Mouse (Mus musculus): ENCODE data around the gene Gfod2. TPM values are rescaled to one million over a fixed set of nuclear protein-coding genes. Genes with fewer than 3 reads are reported as not detected.

The Gfod2 gene
- total and polyA plus RNA-seq, 3 experiments = 7.8 to 14.2 (median 8.1) TPM

- no peak for DNase-seq
Measured at GRCm38 (mm10) chr8:105704146-105704812, 54.2 kb downstream of the Gfod2 start.

GRCm38 (mm10) chr8:105702731-105703415, 55.6 kb downstream of the Gfod2 start:
- DNase-seq = no peak

GRCm38 (mm10) chr8:105702001-105702401, 56.5 kb downstream of the Gfod2 start:
- DNase-seq = no peak

- DNase-seq = peak; percentile 97
Measured at GRCm38 (mm10) chr8:105700966-105701824, 57.3 kb downstream of the Gfod2 start, which contains the start of the genes Acd and Pard6a. Gene Acd, minus strand, starts transcription at chr8:105701102. Gene Pard6a, plus strand, starts transcription at chr8:105701148.

GRCm38 (mm10) chr8:105700566-105700965, 57.9 kb downstream of the Gfod2 start:
- DNase-seq = no peak

- DNase-seq = no peak
Measured at GRCm38 (mm10) chr8:105699488-105700215, 58.8 kb downstream of the Gfod2 start.

- no peak for DNase-seq
Measured at GRCm38 (mm10) chr8:105698734-105699133, 59.7 kb downstream of the Gfod2 start.

GRCm38 (mm10) chr8:105697196-105697780, 61.2 kb downstream of the Gfod2 start:
- DNase-seq = no peak

GRCm38 (mm10) chr8:105695080-105695780, 63.2 kb downstream of the Gfod2 start:
- DNase-seq = no peak

GRCm38 (mm10) chr8:105694051-105694799, 64.2 kb downstream of the Gfod2 start:
- DNase-seq = no peak

- peak; percentile 83 for DNase-seq
Measured at GRCm38 (mm10) chr8:105693648-105694047, 64.8 kb downstream of the Gfod2 start.

GRCm38 (mm10) chr8:105692449-105693182, 65.8 kb downstream of the Gfod2 start:
- DNase-seq = no peak

- no peak for DNase-seq
Measured at GRCm38 (mm10) chr8:105690978-105691377, 67.5 kb downstream of the Gfod2 start.

GRCm38 (mm10) chr8:105689983-105690360, 68.5 kb downstream of the Gfod2 start:
- DNase-seq = no peak

GRCm38 (mm10) chr8:105689256-105689982, 69.0 kb downstream of the Gfod2 start:
- no peak for DNase-seq

GRCm38 (mm10) chr8:105688242-105688752, 70.2 kb downstream of the Gfod2 start:
- DNase-seq = no peak

GRCm38 (mm10) chr8:105687512-105687911, 71.0 kb downstream of the Gfod2 start:
- DNase-seq = no peak

GRCm38 (mm10) chr8:105686551-105686950, 71.9 kb downstream of the Gfod2 start:
- no peak for DNase-seq
